Mouse (Mus musculus) thymus, postnatal 25 days (tissue): ENCODE results near the gene Atp5j.

Experiments
- DNase-seq: peaks from one replicate; pipeline ENCODE4 v3.0.0; 2022

Atp5j gene

GRCm38 (mm10) chr16:84835441-84835822 lies at the start of gene Atp5j:
TSS of gene Atp5j (minus strand) at chr16:84835625.
- peak; percentile 83 for DNase-seq

- DNase-seq: no peak
Measured at GRCm38 (mm10) chr16:84884572-84884971, 49.1 kb upstream of the Atp5j start.

GRCm38 (mm10) chr16:84881754-84882321 lies 46.4 kb upstream of the Atp5j start:
- DNase-seq: no peak

- no peak for DNase-seq
Measured at GRCm38 (mm10) chr16:84881168-84881567, 45.7 kb upstream of the Atp5j start.

GRCm38 (mm10) chr16:84879146-84879545 lies 43.7 kb upstream of the Atp5j start:
- DNase-seq: peak; percentile 60

GRCm38 (mm10) chr16:84876082-84876481 lies 40.7 kb upstream of the Atp5j start:
- no peak for DNase-seq

- DNase-seq: no peak
Measured at GRCm38 (mm10) chr16:84875718-84876035, 40.3 kb upstream of the Atp5j start.

GRCm38 (mm10) chr16:84875012-84875717 lies 39.7 kb upstream of the Atp5j start:
- no peak for DNase-seq

GRCm38 (mm10) chr16:84873805-84874204 lies 38.4 kb upstream of the Atp5j start:
- DNase-seq: no peak

GRCm38 (mm10) chr16:84864656-84865055 lies 29.2 kb upstream of the Atp5j start:
- no peak for DNase-seq

GRCm38 (mm10) chr16:84853492-84853891 lies 18.1 kb upstream of the Atp5j start:
- DNase-seq: no peak

- no peak for DNase-seq
Measured at GRCm38 (mm10) chr16:84838576-84838975, 3.2 kb upstream of the Atp5j start.

- DNase-seq: peak; percentile 58
Measured at GRCm38 (mm10) chr16:84835823-84836743, 658 bp upstream of the Atp5j start.

- peak; percentile 90 for DNase-seq
Measured at GRCm38 (mm10) chr16:84834745-84835440, 532 bp downstream of the Atp5j start, which contains the start of gene Gabpa. TSS of gene Gabpa (plus strand) at chr16:84834925.

GRCm38 (mm10) chr16:84834344-84834743 lies 1.1 kb downstream of the Atp5j start:
- DNase-seq: no peak

GRCm38 (mm10) chr16:84832736-84833135 lies 2.7 kb downstream of the Atp5j start:
- no peak for DNase-seq

GRCm38 (mm10) chr16:84831696-84832095 lies 3.7 kb downstream of the Atp5j start:
- no peak for DNase-seq

- DNase-seq: no peak
Measured at GRCm38 (mm10) chr16:84825009-84825408, 10.4 kb downstream of the Atp5j start.

GRCm38 (mm10) chr16:84817423-84817822 lies 18.0 kb downstream of the Atp5j start:
- DNase-seq: peak; percentile 15

- DNase-seq: no peak
Measured at GRCm38 (mm10) chr16:84814511-84814910, 20.9 kb downstream of the Atp5j start.

- no peak for DNase-seq
Measured at GRCm38 (mm10) chr16:84813852-84814251, 21.6 kb downstream of the Atp5j start.

- no peak for DNase-seq
Measured at GRCm38 (mm10) chr16:84810254-84810653, 25.2 kb downstream of the Atp5j start.

- DNase-seq: no peak
Measured at GRCm38 (mm10) chr16:84807874-84808273, 27.6 kb downstream of the Atp5j start.
